ENCODE assay signal across 16 mouse cellular contexts in the genomic region with DNA sequence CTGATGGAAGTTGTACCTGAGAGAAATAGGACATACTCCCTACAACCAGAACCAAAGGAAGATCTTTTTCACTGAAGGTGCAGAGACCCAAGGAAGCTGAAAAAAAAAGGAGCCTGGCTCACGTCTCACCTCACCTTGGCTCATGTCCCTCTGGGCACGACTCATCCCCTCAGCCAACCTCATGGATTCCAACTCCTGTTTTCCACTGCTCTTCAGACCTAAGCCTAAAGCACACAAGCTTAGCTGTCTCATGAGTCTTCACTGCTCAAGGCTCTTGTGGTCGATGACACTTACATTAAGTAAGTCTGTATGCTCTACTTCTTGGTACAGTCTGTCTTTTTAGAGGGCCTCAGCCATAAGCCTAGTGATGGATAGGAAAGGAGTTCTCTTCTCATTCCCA.
"Had no signal": no experiment of that assay in that cellular context is flagged by ENCODE, and none has a peak within 500 bp of the region (broad histone marks: within the 10 kb centered on the region; RNA-seq: fewer than 3 reads in every experiment).

No protein-coding gene starts in this region.

- H3K27ac ChIP-seq: lung, embryonic 15.5 days; macrophage; midbrain, embryonic 13.5 days; midbrain, embryonic 15.5 days; neural tube, embryonic 12.5 days had no signal

- DNase-seq: lung, adult 2 months; lung, postnatal 14 days; lung, postnatal 36 days; right cerebral cortex, postnatal 25 days; right cerebral cortex, postnatal 4 days; spleen, adult 18-20 months; thymus, adult 18-20 months; thymus, postnatal 14 days; thymus, postnatal 36 days had no signal

- H3K4me3 ChIP-seq: lung, embryonic 15.5 days; megakaryocyte, embryonic 14.5 days; midbrain, embryonic 13.5 days; midbrain, embryonic 15.5 days; neural tube, embryonic 12.5 days had no signal

- ATAC-seq: lung, postnatal 0 days; midbrain, embryonic 13.5 days; midbrain, embryonic 15.5 days had no signal
